Mouse (Mus musculus) layer of hippocampus, adult 2 months (tissue): ENCODE data around the gene Kifc3. TPM values are rescaled to one million over a fixed set of nuclear protein-coding genes. Genes with fewer than 3 reads are reported as not detected.
"Not testable (repeated sequence)": the region's sequence is repeated elsewhere in the genome, so short reads cannot be mapped to it uniquely, and the experiment has no call there.

Source experiments
- DNase-seq, 2 experiments: peaks; one replicate each; pipeline ENCODE4 v3.0.0; 2022; ENCODE audit warnings: low spot score in 2 of 2
- H3K27ac ChIP-seq: fragments of 200-600 bp; 2 replicates; pipeline ENCODE4 v1.8.1; 2022
- H3K4me3 ChIP-seq: fragments of 200-600 bp; 2 replicates; pipeline ENCODE4 v1.8.1; 2022; ENCODE audit warnings: mild to moderate bottlenecking
- CTCF ChIP-seq: fragments of 200-600 bp; conservative IDR thresholded peaks from 2 replicates; pipeline ENCODE4 v1.8.1; 2022; ENCODE audit warnings: antibody characterized with exemption, mild to moderate bottlenecking, moderate library complexity
- long read RNA-seq, 2 experiments: library from polyadenylated mRNA; stranded (forward); transcript quantifications; one replicate each; pipeline ENCODE4 v2.0.0; 2021; ENCODE audit warnings: borderline mapping rate in 2 of 2
- total RNA-seq, 2 experiments: library from RNA; stranded (reverse); gene quantifications; 2 replicates each; pipeline ENCODE4 v1.2.3; 2021

The Kifc3 gene
- total RNA-seq = 10 to 100 TPM; 61.1 to 61.2 TPM
- long read RNA-seq, experiment 1, transcript Kifc3-201 (20 exons, 3,277 nt) = major isoform, 43 of 83 reads
- long read RNA-seq, experiment 1, partial matches to known transcripts = 5 of 83 reads
- long read RNA-seq, experiment 1, other reads (novel, unspliced or antisense) = 34 of 83 reads
- long read RNA-seq, experiment 2, transcript Kifc3-201 (20 exons, 3,277 nt) = major isoform, 54 of 100 reads
- long read RNA-seq, experiment 2, partial matches to known transcripts = 11 of 100 reads
- long read RNA-seq, experiment 2, other reads (novel, unspliced or antisense) = 35 of 100 reads

DNA sequence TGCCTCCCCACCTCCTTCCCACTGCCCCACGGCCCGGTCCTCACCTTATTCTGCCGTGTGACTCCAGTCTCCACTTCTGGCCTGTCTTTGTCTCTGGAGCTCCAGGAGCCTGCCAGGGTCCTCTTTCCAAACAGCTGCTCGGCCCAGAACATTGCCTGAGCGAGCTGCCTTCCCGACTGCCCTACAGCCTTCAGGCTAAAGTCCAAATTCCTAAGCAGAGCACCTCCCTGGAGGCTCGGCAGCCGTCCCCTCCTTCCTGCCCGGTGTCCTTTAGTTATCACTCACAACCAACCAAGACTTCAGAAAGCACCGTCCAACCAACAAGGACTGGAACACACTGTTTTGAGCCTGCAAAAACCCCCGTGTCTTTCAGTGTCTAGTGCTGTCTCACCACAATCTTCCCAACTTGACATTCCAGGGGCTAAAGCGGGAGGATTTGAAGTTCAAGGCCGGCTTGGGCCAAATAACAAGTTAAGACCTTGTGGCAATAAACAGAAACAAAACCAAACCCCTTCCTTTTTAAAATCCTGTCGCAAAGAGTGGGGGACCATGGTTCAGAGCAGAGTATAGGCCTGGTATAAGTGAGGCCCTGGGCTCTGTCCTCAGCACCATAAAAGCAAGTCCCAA lies at the start of gene Kifc3:
TSS of gene Kifc3 (minus strand) at position 164 of the 627 bp plus-strand sequence.
- TF ChIP-seq CTCF = no peak
- no peak within 1 kb of the TSS for H3K4me3 ChIP-seq
- DNase-seq = no peak
- H3K27ac ChIP-seq = no peak within 1 kb of the TSS

DNA sequence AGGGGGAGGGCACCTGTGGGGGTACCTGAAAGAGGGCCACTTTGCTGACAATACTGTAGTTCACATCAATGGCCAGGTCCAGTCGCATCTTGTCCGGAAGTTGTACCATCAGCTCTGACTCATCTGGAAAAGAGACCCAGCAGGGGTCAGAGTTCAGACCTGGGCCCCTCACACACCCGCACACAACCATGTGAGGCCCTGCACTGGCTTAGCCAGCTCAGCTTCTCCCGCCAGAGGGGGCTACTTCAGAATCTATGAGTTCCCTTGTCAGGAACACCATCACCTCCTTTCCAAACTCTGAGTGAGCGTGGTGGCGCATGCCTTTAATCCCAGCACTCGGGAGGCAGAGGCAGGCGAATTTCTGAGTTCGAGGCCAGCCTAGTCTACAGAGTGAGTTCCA lies 49.4 kb upstream of the Kifc3 start:
- no peak for TF ChIP-seq CTCF
- DNase-seq = no peak
- Histone ChIP-seq H3K27ac (no peak overlapping the region), H3K4me3 (no peak overlapping the region)

DNA sequence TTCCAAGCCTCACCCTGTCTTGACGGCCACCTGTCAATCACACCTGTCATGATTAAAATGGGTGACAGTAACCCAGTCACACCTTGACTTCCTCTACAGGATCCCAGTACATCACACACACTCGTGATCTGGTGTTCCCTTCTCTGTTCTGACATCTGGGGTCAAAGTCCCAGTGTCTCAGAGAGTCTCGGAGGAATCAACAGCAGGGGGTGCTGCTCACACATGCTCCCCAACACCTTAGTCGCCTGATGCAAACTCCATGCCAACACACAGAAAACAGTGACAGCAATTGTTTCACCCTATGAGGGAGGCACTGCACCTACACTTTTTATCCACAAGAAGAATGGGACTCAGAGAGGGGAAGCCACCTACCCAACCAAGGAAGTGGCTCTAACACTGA lies 47.2 kb upstream of the Kifc3 start:
- peak; percentile 56 for TF ChIP-seq CTCF
- Histone ChIP-seq H3K4me3 (no peak overlapping the region), H3K27ac (no peak overlapping the region)
- no peak for DNase-seq

DNA sequence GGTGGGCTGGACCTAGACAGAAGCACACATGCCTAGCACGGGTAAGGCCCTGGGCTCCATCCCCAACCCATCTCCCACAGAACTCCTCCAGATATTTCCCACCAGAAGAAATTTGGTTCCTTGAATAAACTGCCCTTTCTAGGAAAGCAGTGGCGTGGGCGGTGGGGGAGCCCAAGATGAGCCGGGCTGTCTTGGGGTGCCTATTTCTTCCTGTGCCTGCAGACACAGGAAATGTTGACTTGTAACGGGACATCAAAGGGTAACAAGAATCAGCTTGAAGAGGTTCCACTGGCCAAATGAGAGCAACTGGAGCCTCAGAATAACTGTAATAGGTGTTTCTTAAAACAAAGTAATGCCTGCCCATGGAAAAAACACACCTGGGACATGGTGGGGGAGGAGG lies 44.7 kb upstream of the Kifc3 start:
- Histone ChIP-seq H3K27ac (no peak overlapping the region), H3K4me3 (no peak overlapping the region)
- no peak for DNase-seq
- no peak for TF ChIP-seq CTCF

DNA sequence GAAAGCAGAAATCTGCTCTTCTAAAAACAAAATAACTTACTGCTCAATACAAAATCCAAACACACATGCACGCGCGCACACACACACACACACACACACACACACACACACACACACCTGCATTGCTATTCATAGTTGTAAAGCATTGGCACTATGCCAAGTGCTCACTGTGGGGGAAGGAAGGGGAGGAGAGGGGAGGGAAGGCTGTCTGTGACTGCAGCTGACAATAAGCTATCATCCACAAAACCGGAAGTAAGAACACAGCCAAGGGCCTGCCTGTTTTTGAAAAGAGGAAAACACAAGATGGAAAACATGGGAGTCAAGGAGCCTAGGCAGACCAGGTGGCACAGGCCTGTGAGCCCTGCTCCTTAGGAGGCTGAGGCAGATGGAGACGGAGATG lies 42.6 kb upstream of the Kifc3 start:
- Histone ChIP-seq H3K27ac (0 out of 2 replicates have a peak overlapping the region, but pooled peaks have one; percentile 28), H3K4me3 (no peak overlapping the region)
- no peak for DNase-seq
- no peak for TF ChIP-seq CTCF

DNA sequence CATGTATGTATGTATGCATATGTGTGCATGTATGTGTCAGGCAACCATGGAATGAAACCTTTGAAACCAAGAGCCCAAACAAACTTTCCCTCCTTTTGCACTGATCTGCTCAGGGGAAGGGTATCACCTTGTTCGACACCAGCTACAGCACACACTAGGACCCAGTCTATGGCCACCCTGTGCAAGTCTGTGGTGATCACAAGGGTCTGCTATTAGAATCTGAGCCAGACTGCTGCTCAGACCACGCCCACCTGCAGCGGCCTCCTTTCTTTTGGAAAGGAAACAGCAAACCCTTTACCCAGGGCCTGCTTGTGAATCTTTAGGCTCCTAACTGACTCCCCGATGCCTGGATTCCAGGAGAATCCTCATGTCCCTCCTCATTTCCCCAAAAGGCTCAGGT lies 41.2 kb upstream of the Kifc3 start:
- Histone ChIP-seq H3K27ac (no peak overlapping the region), H3K4me3 (no peak overlapping the region)
- no peak for TF ChIP-seq CTCF
- no peak for DNase-seq

DNA sequence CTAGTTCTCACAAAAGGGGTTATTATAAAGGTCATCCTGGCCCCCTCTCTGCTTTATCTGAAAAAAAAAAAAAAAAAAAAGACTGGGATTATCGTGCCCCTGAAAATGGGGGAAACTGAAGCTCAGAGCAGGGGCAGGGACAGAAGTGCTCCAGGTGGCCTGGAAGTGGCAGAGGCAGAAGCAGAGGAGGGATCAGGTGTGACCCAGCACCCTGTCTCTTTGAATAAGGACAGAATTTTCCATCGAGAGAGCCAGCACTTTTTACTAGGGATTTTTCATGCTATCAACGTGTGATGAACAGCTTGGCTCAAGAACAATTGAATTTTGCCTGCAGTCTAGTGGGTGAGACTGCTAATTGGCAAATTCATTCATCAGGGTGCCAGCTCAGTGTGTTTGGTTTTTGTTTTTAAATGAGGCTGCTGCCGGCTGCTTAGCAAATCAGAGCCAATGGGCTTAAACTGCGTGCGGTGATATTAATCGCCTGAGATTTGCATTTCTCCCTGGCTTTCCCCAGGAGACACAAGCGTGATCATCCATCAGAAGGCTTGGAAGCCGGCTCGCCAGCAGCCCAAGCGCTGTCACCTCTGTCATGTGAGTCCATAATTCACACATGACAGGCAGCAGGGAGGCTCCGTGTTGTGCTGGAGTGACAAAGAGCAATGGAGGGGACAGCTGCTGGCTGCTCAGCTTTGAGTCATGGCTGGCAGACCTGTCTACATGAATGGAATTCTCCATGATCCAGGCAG lies 40.4 kb upstream of the Kifc3 start:
- no peak for TF ChIP-seq CTCF
- no peak overlapping the region; the same call in 1 of the 2 replicates for H3K4me3 ChIP-seq
- peak overlapping the region; percentile 32; the same call in 1 of the 2 replicates for H3K27ac ChIP-seq
- DNase-seq = peak; percentile 70 to 85

DNA sequence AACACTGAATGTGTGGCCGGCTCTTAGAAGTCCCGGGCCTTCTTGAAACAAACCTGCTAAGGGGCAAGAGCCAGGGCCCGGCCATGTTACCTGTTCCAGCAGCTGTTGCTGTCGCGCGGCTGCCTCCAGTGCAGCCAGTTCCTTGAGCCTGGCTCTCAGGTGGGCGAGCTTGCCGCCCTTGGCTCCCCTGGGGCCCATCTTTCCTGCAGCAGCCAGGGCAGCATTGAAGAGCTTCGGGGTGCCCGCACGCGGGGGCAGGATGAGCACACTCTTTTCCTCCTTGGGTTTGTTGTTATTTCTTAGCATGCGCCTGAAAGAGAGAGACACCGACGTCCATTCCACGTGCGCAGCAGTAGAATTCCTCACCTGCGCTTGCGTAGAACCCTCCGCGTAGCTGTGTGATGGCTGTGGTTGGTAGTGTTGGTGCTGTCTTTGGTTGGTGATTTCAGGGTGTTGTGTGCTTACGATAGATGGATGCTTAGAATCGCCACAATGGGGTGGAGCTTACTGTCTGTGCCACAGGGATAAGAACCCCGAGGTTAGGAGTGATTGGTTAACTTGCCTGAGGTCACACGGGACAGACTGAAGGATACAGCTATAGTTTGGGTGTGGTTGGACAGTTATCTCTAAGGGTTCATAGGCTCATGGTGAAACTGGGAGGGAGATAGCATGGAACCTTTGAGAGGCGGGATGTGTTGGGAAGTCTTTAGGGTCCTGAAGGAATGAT lies 39.6 kb upstream of the Kifc3 start:
- TF ChIP-seq CTCF = no peak
- no peak for DNase-seq
- no peak overlapping the region for H3K27ac ChIP-seq
- H3K4me3 ChIP-seq = no peak overlapping the region

DNA sequence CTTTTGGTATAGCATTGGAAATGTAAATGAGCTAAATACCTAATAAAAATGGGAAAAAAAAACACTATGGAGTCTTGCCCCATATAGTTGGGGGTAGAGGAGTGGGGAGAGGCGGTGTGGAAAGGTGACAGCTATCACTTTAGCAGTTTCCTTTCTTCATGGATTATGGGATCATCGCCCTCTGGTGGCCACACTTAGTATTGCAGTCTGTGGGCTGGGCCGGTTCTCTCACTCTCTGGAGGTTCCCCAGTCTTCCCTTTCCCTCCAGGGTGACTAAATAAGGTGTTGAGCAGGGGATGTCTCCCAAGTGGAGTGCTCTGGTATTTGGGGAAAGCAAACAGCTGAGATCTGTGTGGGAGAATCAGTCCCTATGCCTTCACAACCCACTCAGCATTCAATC lies 33.1 kb upstream of the Kifc3 start:
- no peak overlapping the region for H3K27ac ChIP-seq
- peak; percentile 68 to 85 for DNase-seq
- TF ChIP-seq CTCF = peak; percentile 90
- H3K4me3 ChIP-seq = no peak overlapping the region

DNA sequence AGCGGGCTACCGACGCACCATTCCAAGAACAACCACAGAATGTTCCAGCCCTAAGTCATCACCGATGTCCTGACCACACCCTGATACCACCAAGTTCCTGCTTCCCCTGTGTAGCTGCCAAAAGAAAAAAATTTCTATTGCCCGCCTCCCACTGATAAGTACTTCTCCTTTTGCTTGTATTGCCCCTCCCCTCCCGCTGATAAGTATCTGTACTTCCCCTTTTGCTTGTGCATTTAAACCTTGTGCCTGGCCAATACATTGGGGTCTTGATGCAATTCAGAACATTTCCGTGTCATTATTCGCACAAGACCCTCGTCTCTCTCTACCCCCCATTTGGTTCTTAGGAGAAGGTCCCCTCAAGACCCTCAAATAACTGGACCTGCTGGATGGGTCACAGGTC lies 27.5 kb upstream of the Kifc3 start:
- H3K4me3 ChIP-seq, DNase-seq, H3K27ac ChIP-seq: not testable (repeated sequence)

DNA sequence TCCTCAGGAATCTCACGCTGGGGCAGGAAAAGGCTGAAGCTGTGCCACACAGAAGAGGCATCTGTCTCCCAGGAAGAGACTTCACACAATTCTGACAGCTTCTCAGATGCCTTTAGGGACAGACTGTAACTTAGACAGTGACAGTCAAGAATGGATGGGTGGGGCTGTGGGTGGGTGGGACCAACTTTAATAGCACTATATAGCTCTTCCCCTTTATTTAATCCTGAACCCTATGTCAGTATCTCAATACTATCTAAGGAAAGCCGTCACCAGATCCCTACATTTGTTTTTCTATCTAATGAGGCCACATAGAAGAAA lies 24.5 kb upstream of the Kifc3 start:
- DNase-seq = no peak
- Histone ChIP-seq H3K27ac (no peak overlapping the region), H3K4me3 (no peak overlapping the region)
- no peak for TF ChIP-seq CTCF

DNA sequence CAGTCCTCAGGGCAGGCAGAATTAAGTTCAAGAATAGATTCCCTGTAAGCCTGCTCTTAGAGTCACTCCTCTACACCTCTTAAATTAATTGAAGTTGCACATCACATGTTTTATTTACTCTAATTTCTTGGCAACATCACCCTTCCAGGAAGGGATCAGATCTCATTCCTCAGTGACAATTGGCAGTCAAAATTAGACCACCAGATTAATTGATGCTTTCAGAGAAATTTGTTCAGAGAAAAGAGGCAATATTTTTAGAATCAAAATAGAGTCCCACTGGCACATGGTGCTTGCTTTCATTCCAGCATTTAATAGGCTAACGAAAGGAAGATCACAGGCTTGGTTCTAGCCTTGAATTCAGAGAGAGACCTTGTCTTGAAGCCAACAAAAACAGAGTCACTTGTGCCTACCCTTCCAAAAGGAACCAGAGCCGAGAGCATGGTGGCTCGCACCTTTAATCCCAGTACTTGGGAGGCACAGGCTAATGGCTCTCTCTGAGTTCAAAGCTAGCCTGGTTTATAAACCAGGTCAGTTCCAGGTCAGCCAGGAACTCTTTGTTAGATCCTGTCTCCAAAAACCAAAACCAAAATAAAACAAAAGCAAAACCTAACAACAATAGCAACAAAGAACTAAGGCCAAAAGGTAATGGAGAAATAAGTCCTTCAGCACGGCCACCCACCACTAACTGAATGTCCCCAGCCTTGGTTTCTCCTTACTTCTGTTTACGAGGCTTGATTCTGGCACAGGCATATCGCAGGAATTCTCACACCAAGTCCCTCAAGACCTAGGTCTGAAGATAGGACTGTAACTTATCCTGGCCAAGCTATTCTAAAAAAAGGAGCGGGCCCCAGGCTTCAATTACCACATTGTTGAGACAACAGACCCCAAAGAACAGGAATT lies 23.9 kb upstream of the Kifc3 start:
- Histone ChIP-seq H3K27ac (no peak overlapping the region), H3K4me3 (no peak overlapping the region)
- no peak for DNase-seq
- TF ChIP-seq CTCF = no peak
